Mouse (Mus musculus): ENCODE measurements at regions not wholly inside any gene's neighbourhood (a gene's known extent, or its start where the extent isn't known, plus 50 kb on each side); places are given as distances from the start of the nearest gene placed in this dataset.

GRCm38 (mm10) chr1:92337450-92337849 lies 136.2 kb downstream of the Ndufa10 start:
- Histone ChIP-seq H3K27ac (no peak overlapping the region), H3K4me1 (0 out of 2 replicates have a peak, but pooled peaks cover 2% of the 10 kb centered on the region), H3K27me3 (no peaks in the 10 kb centered on the region), H3K9me3 (no peaks in the 10 kb centered on the region), H3K36me3 (no peaks in the 10 kb centered on the region), H3K9ac (no peak overlapping the region), H3K4me2 (replicated peaks) (no peak overlapping the region), H3K4me3 (no peak overlapping the region)
- WGBS = 63% methylated on average over 8 of the region's 8 CpGs
- no peak for ATAC-seq (ENCODE audit: insufficient number of reproducible peaks, insufficient read depth, low FRiP score, low TSS enrichment)

DNA sequence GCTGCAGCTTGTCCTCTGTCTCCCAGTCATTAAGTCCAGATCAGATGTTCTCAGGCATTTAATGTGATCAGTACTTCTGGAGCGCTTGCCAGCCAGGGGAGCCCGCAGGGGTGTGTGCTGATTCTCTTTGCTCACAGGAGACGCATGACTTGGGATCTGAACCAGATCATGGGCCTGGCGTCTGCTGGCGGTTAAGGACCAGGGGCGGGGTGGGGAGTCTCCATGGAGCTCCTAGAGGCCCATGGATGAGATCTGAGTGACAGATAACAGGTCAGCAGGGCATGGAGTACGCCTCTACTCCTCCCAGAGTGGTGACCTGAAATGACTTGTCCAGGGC lies 136.7 kb upstream of the Hdac4 start:
- H3K4me1 ChIP-seq = peaks cover 7% of the 10 kb centered on the region; the same call in 1 of the 2 replicates
- no peaks in the 10 kb centered on the region for H3K9me3 ChIP-seq
- no peak overlapping the region for H3K4me3 ChIP-seq
- H3K27ac ChIP-seq = no peak overlapping the region
- no peak for ATAC-seq (ENCODE audit: insufficient number of reproducible peaks, insufficient read depth, low FRiP score, low TSS enrichment)
- WGBS = 67% methylated on average over 7 of the region's 7 CpGs
- H3K27me3 ChIP-seq = no peaks in the 10 kb centered on the region
- H3K4me2 ChIP-seq (replicated peaks) = no peak overlapping the region
- no peak overlapping the region for H3K9ac ChIP-seq
- no peaks in the 10 kb centered on the region for H3K36me3 ChIP-seq

DNA sequence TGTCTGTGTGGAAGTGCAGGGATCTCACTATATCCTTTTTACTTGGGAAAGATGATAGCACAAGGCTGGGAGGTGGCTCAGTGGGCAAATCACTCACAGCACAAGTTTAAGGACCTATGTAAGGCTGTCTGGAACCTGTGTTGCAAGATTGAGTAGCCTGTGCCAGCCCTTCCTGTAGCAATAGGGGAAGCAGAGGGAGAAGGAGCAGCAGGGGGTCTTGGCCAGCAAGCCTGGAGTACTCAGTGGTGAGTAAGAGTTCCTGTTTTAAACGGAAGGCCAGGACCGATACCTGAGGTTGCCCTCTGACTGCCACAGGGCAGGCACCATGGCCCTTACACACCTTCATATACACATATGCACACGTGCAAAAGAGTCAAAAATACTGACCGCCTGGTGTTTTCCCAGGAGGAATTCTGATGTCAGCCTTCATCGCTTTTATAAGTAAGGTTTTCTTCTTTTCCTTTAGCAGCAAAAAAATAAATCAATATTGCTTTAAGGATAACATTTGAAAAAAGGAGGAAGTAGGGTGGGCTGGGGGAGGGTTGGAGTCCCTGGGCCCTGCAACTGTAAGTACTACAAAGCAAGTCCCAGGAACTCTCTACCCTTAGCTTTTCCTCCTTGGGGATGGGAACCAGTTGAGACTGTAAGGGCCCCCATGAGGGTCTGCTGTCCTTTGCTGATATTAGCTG lies 136.2 kb upstream of the Hdac4 start:
- Histone ChIP-seq H3K36me3 (no peaks in the 10 kb centered on the region), H3K4me2 (replicated peaks) (no peak overlapping the region), H3K27me3 (no peaks in the 10 kb centered on the region), H3K4me3 (no peak overlapping the region), H3K9me3 (no peaks in the 10 kb centered on the region), H3K9ac (no peak overlapping the region), H3K27ac (no peak overlapping the region), H3K4me1 (peaks cover 7% of the 10 kb centered on the region; the same call in 1 of the 2 replicates)
- WGBS = 77% methylated on average over 5 of the region's 5 CpGs
- ATAC-seq (ENCODE audit: insufficient number of reproducible peaks, insufficient read depth, low FRiP score, low TSS enrichment) = no peak

GRCm38 (mm10) chr1:92330181-92330580 lies 134.7 kb upstream of the Hdac4 start:
- H3K4me1 ChIP-seq = peaks cover 7% of the 10 kb centered on the region; the same call in 1 of the 2 replicates
- no peaks in the 10 kb centered on the region for H3K36me3 ChIP-seq
- 79% methylated on average over 5 of the region's 5 CpGs for WGBS
- no peak overlapping the region for H3K27ac ChIP-seq
- no peak overlapping the region for H3K9ac ChIP-seq
- ATAC-seq (ENCODE audit: insufficient number of reproducible peaks, insufficient read depth, low FRiP score, low TSS enrichment) = no peak
- no peaks in the 10 kb centered on the region for H3K27me3 ChIP-seq
- no peak overlapping the region for H3K4me2 ChIP-seq (replicated peaks)
- H3K4me3 ChIP-seq = no peak overlapping the region
- no peaks in the 10 kb centered on the region for H3K9me3 ChIP-seq

DNA sequence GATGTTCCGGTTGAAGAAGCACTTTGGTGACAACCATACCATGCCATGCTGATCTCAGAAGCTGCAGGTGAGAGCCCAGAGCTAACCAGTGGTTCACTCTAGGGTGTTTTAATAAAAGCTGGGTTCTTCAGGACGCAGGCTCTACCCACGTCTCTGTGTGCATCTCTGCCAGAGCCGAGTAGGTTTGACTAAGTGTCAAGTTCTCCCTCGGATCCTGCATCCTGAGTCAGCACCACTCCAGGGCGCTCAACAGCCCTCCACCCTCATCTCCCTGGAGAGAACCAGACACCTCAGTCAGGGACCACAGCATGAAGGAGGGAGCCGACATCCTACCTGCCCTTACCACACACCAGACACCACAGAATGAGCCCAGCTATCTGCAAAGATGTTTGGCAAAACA lies 134.0 kb upstream of the Hdac4 start:
- no peak overlapping the region for H3K4me3 ChIP-seq
- H3K4me1 ChIP-seq = peaks cover 7% of the 10 kb centered on the region; the same call in 1 of the 2 replicates
- 79% methylated on average over 7 of the region's 7 CpGs for WGBS
- H3K4me2 ChIP-seq (replicated peaks) = no peak overlapping the region
- no peaks in the 10 kb centered on the region for H3K27me3 ChIP-seq
- H3K36me3 ChIP-seq = no peaks in the 10 kb centered on the region
- no peak overlapping the region for H3K9ac ChIP-seq
- ATAC-seq (ENCODE audit: insufficient number of reproducible peaks, insufficient read depth, low FRiP score, low TSS enrichment) = no peak
- no peaks in the 10 kb centered on the region for H3K9me3 ChIP-seq
- no peak overlapping the region for H3K27ac ChIP-seq

- 82% methylated on average over 6 of the region's 6 CpGs for WGBS
- Histone ChIP-seq H3K4me3 (no peak overlapping the region), H3K9ac (no peak overlapping the region), H3K36me3 (no peaks in the 10 kb centered on the region), H3K9me3 (no peaks in the 10 kb centered on the region), H3K27me3 (no peaks in the 10 kb centered on the region), H3K4me2 (replicated peaks) (no peak overlapping the region), H3K4me1 (peaks cover 8% of the 10 kb centered on the region; the same call in 1 of the 2 replicates), H3K27ac (no peak overlapping the region)
- no peak for ATAC-seq (ENCODE audit: insufficient number of reproducible peaks, insufficient read depth, low FRiP score, low TSS enrichment)
Measured at GRCm38 (mm10) chr1:92327141-92327540, 131.6 kb upstream of the Hdac4 start.

GRCm38 (mm10) chr1:92325281-92325680 lies 129.8 kb upstream of the Hdac4 start:
- 87% methylated on average over 7 of the region's 7 CpGs for WGBS
- no peaks in the 10 kb centered on the region for H3K9me3 ChIP-seq
- no peak overlapping the region for H3K4me2 ChIP-seq (replicated peaks)

GRCm38 (mm10) chr1:92324091-92324950 lies 128.8 kb upstream of the Hdac4 start:
- no peak overlapping the region for H3K27ac ChIP-seq
- H3K9me3 ChIP-seq = no peaks in the 10 kb centered on the region
- H3K4me3 ChIP-seq = no peak overlapping the region
- no peaks in the 10 kb centered on the region for H3K27me3 ChIP-seq
- no peak overlapping the region for H3K9ac ChIP-seq
- H3K4me1 ChIP-seq = 0 out of 2 replicates have a peak, but pooled peaks cover 7% of the 10 kb centered on the region
- no peak for ATAC-seq (ENCODE audit: insufficient number of reproducible peaks, insufficient read depth, low FRiP score, low TSS enrichment)
- H3K4me2 ChIP-seq (replicated peaks) = no peak overlapping the region
- WGBS = 59% methylated on average over 14 of the region's 14 CpGs
- H3K36me3 ChIP-seq = no peaks in the 10 kb centered on the region

More at GRCm38 (mm10) chr1:92325281-92325680, 129.8 kb upstream of the Hdac4 start:
- Histone ChIP-seq H3K27ac (no peak overlapping the region), H3K27me3 (no peaks in the 10 kb centered on the region), H3K9ac (no peak overlapping the region), H3K4me1 (0 out of 2 replicates have a peak, but pooled peaks cover 7% of the 10 kb centered on the region), H3K4me3 (no peak overlapping the region), H3K36me3 (no peaks in the 10 kb centered on the region)
- no peak for ATAC-seq (ENCODE audit: insufficient number of reproducible peaks, insufficient read depth, low FRiP score, low TSS enrichment)

DNA sequence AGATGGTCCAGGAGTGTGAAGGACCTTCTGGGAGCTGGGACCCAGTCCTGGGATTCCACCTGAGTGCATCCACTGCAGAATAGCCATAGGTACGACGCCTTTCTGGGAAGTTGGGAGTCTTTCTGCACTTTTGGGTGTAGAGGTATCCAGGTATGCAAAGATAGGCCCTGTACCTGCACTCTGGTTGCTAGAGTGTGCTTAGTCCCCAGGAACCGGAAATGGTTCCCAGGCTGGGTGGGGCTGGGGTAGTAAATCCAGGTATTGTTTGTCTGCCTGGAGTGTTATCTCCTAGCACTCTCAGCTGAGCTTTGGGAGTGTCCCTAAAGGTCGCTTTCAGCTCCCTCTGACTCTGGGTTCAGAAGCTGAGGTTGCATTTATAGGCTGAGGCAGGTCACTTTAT lies 121.6 kb upstream of the Hdac4 start:
- Histone ChIP-seq H3K36me3 (no peaks in the 10 kb centered on the region), H3K4me1 (peaks cover 9% of the 10 kb centered on the region), H3K4me3 (no peak overlapping the region), H3K27me3 (no peaks in the 10 kb centered on the region), H3K27ac (no peak overlapping the region; the same call in 1 of the 2 replicates), H3K9me3 (no peaks in the 10 kb centered on the region), H3K4me2 (replicated peaks) (no peak overlapping the region), H3K9ac (no peak overlapping the region)
- ATAC-seq (ENCODE audit: insufficient number of reproducible peaks, insufficient read depth, low FRiP score, low TSS enrichment) = no peak
- WGBS = 85% methylated on average over 4 of the region's 4 CpGs

- Histone ChIP-seq H3K27ac (no peak overlapping the region), H3K9me3 (no peaks in the 10 kb centered on the region), H3K36me3 (no peaks in the 10 kb centered on the region), H3K4me2 (replicated peaks) (no peak overlapping the region), H3K27me3 (no peaks in the 10 kb centered on the region), H3K4me1 (peaks cover 9% of the 10 kb centered on the region), H3K4me3 (no peak overlapping the region), H3K9ac (no peak overlapping the region)
- 34% methylated on average over 10 of the region's 10 CpGs for WGBS
- ATAC-seq (ENCODE audit: insufficient number of reproducible peaks, insufficient read depth, low FRiP score, low TSS enrichment) = peak; percentile 10; the same call in 1 of the 2 replicates
Measured at GRCm38 (mm10) chr1:92316191-92316723, 120.8 kb upstream of the Hdac4 start.

- 87% methylated on average over 16 of the region's 16 CpGs for WGBS
- Histone ChIP-seq H3K4me3 (no peak overlapping the region), H3K9ac (no peak overlapping the region), H3K9me3 (no peaks in the 10 kb centered on the region), H3K4me2 (replicated peaks) (no peak overlapping the region), H3K27ac (no peak overlapping the region), H3K36me3 (no peaks in the 10 kb centered on the region), H3K27me3 (no peaks in the 10 kb centered on the region), H3K4me1 (peaks cover 9% of the 10 kb centered on the region)
- ATAC-seq (ENCODE audit: insufficient number of reproducible peaks, insufficient read depth, low FRiP score, low TSS enrichment) = no peak
Measured at GRCm38 (mm10) chr1:92313001-92313597, 117.6 kb upstream of the Hdac4 start.

Data from embryonic facial prominence, embryonic 12.5 days (tissue).